Mouse (Mus musculus) testis, adult 2 months (tissue): ENCODE data around the gene Rps6ka1. TPM values are rescaled to one million over a fixed set of nuclear protein-coding genes. Genes with fewer than 3 reads are reported as not detected.

Experiments
- H3K27ac ChIP-seq: fragments of 200-500 bp; 2 replicates; pipeline ENCODE4 v1.5.1; 2012; ENCODE audit warnings: low read depth, low read length; ENCODE audit not compliant: control insufficient read depth, insufficient read depth
- H3K27me3 ChIP-seq: fragments of 200-500 bp; 2 replicates; pipeline ENCODE4 v1.6.1; 2012; ENCODE audit warnings: mild to moderate bottlenecking, low read length, moderate library complexity; ENCODE audit not compliant: control insufficient read depth, insufficient read depth
- H3K36me3 ChIP-seq: fragments of 200-500 bp; 2 replicates; pipeline ENCODE4 v1.6.1; 2012; ENCODE audit warnings: mild to moderate bottlenecking, low read length; ENCODE audit not compliant: control insufficient read depth, insufficient read depth
- H3K4me1 ChIP-seq: fragments of 200-500 bp; 2 replicates; pipeline ENCODE4 v1.6.1; 2012; ENCODE audit warnings: low read length; ENCODE audit not compliant: control insufficient read depth, insufficient read depth
- H3K4me3 ChIP-seq: fragments of 200-500 bp; 2 replicates; pipeline ENCODE4 v1.5.1; 2012; ENCODE audit warnings: low read depth, mild to moderate bottlenecking, low read length, moderate library complexity, mixed read lengths; ENCODE audit not compliant: control insufficient read depth
- CTCF ChIP-seq: fragments of 200-500 bp; IDR thresholded peaks from 2 replicates; pipeline ENCODE4 v1.5.1; 2012; ENCODE audit warnings: low read depth, mild to moderate bottlenecking, inconsistent platforms, low read length, moderate library complexity; ENCODE audit not compliant: control insufficient read depth, insufficient read depth, insufficient replicate concordance
- POLR2A ChIP-seq: fragments of 200-500 bp; IDR thresholded peaks from 2 replicates; pipeline ENCODE4 v1.6.1; 2012; ENCODE audit warnings: low read depth, mild to moderate bottlenecking, inconsistent platforms, low read length, moderate library complexity; ENCODE audit not compliant: control insufficient read depth
- polyA plus RNA-seq: library from polyadenylated mRNA; depleted of rRNA; stranded (reverse); fragments of >200 nt; gene quantifications from 2 replicates; pipeline ENCODE4 v1.2.3, GENCODE M21; 2012

The Rps6ka1 gene
- polyA plus RNA-seq, 1 experiment, result 54.8 TPM

DNA sequence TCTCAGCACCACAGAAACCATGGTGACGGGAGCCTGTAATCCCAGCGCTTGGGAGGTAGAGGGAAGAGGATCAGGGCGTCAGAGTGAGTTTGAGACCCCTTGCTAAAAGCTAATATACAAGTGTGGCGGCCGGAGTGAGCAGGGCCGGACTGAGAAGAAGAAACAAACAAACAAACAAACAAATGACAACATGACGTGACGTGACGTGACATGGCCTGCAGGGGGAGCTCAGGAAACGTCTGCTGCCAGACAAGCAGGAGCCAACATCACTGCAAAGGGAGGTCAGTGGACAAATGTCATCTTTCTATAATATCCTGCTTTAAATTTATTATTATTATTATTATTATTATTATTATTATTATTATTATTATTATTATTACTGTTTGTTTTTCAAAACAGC lies 51.0 kb downstream of the Rps6ka1 start:
- TF ChIP-seq POLR2A (no peak), CTCF (peak; percentile 81; the same call in 1 of the 2 replicates)
- no peaks in the 10 kb centered on the region for H3K36me3 ChIP-seq
- H3K27me3 ChIP-seq, result no peaks in the 10 kb centered on the region
- peaks cover 3% of the 10 kb centered on the region for H3K4me1 ChIP-seq
- H3K4me3 ChIP-seq, result no peak overlapping the region
- H3K27ac ChIP-seq, result no peak overlapping the region

DNA sequence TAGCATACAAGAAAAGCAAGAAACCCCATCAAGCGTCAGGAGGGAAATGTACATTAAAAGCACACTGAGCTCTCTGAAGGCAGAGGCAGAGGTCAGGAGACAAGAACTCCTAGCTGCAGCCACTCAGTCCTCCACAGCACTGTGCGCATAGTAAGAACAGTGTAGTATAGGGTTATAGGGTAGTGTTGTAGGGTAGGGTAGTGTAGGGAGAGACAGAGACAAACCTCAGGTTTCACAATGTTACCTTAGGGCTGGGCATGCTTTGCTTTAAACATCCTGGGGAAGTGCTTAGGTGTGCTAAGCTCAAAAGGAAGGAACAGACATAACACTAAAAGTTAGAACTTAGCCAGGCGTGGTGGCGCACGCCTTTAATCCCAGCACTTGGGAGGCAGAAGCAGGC lies 52.4 kb downstream of the Rps6ka1 start:
- Histone ChIP-seq H3K4me3 (no peak overlapping the region), H3K36me3 (no peaks in the 10 kb centered on the region), H3K27ac (no peak overlapping the region), H3K4me1 (no peaks in the 10 kb centered on the region), H3K27me3 (no peaks in the 10 kb centered on the region)
- TF ChIP-seq CTCF (no peak), POLR2A (no peak)

DNA sequence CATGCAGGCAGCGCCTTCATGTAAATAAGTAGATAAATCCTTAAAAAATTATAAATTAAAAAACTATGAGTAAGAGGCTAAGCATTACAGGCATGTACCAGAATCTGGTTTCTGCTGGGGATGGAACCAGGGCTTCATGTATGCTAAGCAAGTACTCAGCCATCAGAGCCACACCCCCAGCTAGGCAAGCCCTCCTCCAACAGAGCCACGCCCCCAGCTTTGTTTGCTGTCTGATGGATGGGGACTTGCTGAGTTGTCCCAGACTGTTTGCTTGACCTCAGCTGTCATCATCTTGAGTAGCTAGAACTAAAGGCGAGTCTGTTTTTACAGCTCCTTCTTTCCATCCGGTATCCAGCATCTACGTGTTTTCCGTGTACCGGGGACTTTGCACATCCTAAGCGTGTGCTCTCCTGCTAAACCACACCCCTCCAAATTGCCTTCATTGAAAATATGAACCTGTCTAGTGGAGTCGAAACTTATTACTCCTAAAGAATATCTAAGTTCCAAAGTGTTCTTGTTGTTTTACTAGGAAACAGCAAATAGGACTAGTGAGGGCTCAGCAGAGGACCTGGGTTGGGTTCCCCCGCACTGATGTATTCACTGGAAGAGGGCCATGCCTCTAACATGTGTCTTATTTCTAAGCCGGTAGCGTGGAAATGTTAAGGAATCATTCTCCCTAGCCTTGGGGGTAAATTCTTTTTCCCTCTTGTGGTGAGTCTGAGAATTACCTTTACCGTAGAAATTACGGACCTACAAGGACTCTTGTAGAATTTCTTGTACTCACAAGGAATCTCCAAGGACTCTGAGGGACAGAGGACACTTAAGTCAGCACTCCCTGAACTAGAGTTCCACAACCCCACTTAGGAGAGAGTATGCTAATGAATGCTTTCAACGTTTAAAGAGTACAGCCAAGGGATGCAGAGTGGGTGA lies 54.4 kb downstream of the Rps6ka1 start:
- TF ChIP-seq CTCF (no peak), POLR2A (no peak)
- no peaks in the 10 kb centered on the region for H3K27me3 ChIP-seq
- no peak overlapping the region for H3K4me3 ChIP-seq
- no peak overlapping the region for H3K27ac ChIP-seq
- H3K4me1 ChIP-seq, result peaks cover 2% of the 10 kb centered on the region
- no peaks in the 10 kb centered on the region for H3K36me3 ChIP-seq

DNA sequence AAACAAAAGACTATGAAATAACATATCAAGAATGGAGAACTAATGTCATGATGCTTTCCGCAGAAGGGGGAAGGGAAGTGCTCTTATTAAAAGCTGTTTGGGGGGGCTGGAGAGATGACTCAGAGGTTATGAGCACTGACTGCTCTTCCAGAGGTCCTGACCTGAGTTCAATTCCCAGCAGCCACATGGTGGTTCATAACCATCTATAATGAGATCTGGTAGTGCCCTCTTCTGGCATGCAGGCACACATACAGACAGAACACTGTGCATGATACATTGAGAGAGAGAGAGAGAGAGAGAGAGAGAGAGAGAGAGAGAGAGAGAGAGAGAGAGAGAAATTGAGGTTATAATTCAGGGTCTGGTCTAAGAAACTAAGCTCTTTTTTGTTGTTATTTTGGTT lies 57.1 kb downstream of the Rps6ka1 start:
- Histone ChIP-seq H3K4me1 (peaks cover 5% of the 10 kb centered on the region), H3K27me3 (no peaks in the 10 kb centered on the region), H3K27ac (no peak overlapping the region), H3K36me3 (no peaks in the 10 kb centered on the region), H3K4me3 (no peak overlapping the region)
- TF ChIP-seq CTCF (no peak), POLR2A (no peak)

DNA sequence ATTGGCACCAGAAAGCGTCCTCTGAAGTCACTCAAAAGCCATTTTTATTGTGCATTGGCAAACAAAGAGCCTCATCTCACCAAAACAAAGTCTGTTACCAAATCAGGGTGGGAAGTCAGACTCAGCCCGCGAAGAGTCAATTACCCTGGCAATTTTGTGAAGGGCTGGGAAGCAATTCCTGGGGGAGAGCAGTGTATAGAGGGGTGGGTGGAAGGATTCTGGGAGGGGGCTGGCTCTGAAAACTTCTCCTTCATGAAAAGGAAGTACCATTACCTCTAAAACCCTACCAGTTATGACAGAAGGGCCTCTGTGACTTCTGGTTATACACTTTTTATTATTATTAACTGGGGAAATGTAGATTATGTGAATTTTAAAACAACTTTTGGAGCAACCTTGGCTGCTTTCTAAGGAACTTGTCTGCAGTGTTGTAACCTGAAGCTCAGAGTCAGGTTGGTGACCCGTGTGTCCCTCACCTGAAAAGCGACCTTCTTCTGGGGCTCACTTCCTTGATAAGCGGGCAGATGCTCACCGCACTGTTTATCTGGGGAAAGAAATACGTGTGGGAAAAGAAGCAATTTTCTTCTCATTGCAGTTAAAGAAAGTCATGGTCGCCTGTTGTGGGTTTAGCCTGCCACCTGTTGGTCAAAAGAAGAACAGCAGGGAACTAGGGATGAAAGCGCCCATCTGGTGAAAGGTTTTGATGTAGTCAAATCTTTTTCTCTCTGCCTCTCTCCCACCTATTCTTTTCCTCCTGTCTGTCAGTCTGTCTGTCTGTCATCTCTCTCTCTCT lies 58.1 kb downstream of the Rps6ka1 start:
- Histone ChIP-seq H3K27me3 (no peaks in the 10 kb centered on the region), H3K4me3 (no peak overlapping the region), H3K4me1 (peaks cover 5% of the 10 kb centered on the region), H3K36me3 (no peaks in the 10 kb centered on the region), H3K27ac (no peak overlapping the region)
- TF ChIP-seq POLR2A, result no peak
- no peak for TF ChIP-seq CTCF

DNA sequence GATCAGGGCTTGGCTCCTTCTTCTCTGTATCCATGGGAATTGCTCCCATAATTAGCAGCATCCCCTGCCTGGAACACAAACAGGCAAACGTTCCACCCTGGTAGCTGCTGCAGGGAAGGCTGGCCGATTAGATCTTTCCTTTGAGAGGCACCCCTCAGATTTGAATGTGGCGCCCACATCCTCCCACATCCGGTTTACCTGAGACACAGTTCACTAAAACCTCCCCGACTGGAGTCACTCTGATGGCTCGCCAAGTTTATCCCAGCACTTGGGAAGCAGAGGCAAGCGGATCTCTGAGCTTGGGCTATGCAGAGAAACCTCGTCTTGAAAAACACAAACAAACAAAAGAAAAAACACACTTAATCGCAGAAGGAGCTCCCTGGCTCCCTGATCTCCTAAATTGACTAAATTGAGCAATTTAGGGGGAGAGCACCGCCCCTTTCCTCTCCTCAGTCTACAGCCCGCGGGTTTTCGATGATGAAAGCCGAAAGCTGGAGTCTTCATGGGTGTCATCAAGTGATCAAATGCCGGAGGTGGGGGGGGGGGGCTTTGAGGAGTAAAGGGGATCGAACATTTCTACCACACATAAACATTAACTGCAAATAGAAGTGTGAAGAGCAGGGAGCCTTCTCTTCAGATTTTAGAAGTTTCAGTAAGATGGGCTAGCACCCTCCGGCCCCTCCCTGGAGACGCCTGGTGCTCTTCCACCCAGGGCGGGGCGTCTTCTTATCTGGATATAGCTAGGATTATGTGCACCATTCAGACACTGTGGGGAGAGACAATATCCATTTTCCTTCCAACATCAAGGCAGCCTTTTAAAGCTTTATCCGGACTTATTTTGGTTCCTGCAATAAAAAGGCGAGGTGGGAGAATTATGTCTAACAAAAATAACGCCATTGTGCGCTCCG lies 59.5 kb downstream of the Rps6ka1 start:
- Histone ChIP-seq H3K4me3 (peak overlapping the region; percentile 33), H3K27ac (no peak overlapping the region), H3K27me3 (no peaks in the 10 kb centered on the region), H3K36me3 (no peaks in the 10 kb centered on the region), H3K4me1 (peaks cover 5% of the 10 kb centered on the region)
- TF ChIP-seq POLR2A (no peak), CTCF (no peak)
